Mouse (Mus musculus) CD8-positive naive resting alpha-beta T cell, adult 2 months (primary cell): ENCODE data around the gene Glt8d1.
A peak's percentile ranks its signal among the peaks of the same experiment; 100 is the strongest.

Source experiments
- DNase-seq, 2 experiments: peaks; one replicate each; pipeline ENCODE4 v3.0.0; 2022; ENCODE audit warnings: low read depth in 2 of 2, low spot score in 2 of 2

The Glt8d1 gene

DNA sequence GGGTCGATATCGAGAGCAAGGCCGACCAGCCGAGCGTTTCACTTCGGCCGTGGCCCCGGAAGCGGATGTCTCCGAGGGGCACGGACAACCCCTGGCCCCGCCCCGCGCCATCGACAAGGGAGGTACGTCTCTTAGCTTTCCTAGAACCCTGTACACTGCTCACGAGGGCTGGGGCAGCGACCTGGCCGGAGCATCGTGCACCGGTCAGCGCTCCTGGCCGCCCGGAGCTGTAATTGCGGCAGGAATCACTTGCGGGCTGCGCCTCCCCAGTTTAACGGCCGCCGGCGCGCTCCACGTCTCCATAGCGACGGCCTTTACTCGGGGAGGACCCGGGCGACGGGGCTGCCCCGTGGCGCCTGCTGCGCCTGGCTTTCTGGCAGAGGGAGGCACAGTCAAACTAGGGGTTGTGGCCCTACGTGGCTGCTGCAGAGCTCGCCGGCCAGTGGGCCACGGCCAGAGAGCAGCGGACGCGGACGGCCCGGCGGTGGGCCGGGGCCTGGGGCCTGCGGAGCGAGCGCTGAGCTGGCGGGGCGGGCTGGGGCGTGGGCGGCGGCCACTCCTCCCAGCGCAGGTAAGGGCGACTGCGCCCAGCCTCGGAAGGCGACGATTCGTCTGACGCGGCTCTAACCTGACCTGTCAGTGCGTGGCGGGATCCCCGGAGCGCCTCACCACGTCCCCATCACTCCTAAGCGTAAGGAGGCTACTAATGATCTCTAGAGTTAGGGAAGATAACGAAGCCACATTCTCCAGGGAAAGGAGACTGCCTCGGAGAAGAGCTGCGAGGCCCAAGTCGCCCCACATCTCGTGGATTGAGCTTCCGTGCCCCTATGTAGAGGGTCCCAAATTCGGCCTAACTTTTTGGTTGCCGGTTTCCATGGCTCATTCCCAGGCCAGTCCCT, at the start of gene Glt8d1, which contains the start of gene Spcs1:
Glt8d1 (plus strand) TSS at position 94 of the 899 bp plus-strand sequence.
Spcs1 (minus strand) TSS at position 366 of the 899 bp plus-strand sequence.
- DNase-seq: peak; percentile 74 to 85

GRCm38 (mm10) chr14:30958517-30958916, 42.7 kb upstream of the Glt8d1 start:
- no peak for DNase-seq

DNA sequence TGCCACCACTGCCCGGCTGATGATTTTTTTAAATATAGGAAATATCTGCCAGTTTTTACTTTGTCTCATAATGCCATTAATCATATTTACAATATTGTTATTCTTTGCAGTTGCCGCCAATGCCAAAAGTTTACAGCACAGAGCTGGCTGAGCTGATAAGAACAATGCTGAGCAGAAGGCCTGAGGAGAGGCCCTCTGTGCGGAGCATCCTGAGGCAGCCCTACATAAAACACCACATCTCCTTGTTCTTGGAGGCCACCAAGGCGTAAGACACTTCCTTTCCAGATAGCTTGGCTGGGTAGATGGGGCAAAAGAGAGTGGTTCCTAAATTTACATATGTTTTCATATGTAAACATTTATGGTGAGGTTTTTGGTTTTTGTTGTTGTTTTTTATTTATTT, 42.2 kb upstream of the Glt8d1 start:
- no peak for DNase-seq

- no peak for DNase-seq
Observed at GRCm38 (mm10) chr14:30960366-30960765, 40.8 kb upstream of the Glt8d1 start.

- no peak for DNase-seq
Observed at GRCm38 (mm10) chr14:30974204-30974603, 27.0 kb upstream of the Glt8d1 start.

DNA sequence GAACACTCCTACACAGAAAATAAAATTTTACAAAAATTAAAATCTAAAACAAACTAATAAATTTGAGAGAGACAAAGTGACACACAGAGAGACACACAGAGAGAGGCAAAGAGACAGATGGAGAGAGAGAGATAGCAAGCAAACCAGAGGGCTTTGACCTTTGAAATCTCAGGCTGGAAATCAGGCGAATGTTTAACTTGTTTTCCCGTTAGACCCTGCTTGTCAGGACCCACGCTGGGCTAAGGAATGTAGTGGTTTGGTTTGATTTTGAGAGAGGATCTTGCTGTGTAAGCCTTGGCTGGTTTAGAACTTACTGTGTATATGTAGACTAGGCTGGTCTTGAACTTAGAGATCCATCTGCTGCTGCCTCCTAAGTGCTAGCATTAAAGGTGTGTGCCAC, 25.0 kb upstream of the Glt8d1 start:
- no peak for DNase-seq

- no peak for DNase-seq
Observed at GRCm38 (mm10) chr14:30996417-30996816, 4.8 kb upstream of the Glt8d1 start.

DNA sequence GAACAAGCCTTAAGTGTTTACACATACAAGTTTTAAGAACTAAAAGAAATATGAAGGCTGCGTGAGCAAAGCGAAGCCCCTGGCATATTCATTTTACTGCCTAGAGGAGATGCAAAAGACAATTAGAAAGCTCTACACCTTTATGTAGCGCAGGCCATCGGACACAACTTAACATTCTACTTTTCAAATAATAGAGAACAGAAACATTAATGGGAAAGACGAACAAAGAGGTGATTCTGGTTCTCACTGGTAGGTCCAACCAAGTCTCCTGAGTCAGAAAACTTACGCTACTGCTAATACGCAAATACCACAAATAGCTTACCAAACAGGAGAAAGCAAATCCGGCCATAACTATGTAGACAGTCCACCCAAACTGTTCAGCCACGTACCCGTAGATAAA, 844 bp upstream of the Glt8d1 start:
- DNase-seq: no peak

GRCm38 (mm10) chr14:31000816-31001306, 339 bp upstream of the Glt8d1 start:
- no peak for DNase-seq

DNA sequence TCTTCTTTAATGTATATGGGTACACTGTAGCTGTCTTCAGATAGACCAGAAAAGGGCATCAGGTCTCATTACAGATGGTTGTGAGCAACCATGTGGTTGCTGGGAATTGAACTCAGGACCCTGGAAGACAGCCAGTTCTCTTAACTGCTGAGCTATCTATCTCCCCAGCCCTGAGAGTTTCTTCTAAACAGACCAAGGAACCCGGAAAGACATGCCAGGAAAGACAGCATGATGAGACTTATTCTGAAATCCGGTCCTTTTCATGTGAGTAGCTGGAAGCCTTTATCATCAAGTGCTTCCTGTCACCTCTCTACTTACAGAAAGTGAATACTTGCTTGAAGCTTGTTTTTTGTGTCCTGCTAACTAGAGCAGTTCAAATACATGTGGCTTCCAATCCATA, 3.3 kb downstream of the Glt8d1 start:
- no peak for DNase-seq

DNA sequence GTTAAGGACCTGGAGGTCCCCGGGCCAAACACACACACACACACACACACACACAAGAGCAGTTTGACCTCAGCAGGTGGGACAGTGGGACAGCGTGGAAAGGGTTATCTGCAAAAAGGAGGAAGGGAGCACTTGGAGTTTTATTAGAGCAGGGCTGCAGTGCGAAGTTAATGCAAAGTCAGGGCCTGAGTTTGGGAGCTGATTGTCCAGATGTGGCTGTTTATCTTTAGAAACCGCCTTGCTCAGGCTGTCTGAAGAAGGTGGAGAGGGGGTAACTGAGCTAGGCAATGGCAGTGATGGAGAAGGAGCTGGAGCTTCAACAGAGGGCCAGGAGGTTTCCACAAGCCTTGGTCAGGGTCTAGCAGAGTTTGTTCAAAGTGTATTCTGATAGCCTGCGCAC, 5.6 kb downstream of the Glt8d1 start:
- DNase-seq: no peak

DNA sequence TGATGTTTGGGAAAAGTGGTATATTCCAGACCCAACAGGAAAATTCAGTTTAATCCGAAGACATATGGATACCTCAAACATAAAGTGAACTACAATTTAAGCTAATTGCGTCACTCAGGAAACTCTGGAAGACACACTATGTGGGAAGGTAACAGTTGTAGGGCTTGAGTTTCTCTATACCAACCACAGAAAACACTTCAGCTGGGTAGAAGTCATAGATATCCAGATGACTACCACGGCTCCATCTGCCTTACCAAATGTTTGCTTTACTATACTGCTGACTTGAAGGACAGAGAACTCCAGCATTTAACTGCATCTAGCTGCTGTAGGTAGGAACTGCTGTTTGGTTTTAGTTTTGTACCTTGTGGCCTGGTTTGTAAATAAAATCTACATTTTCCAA, 10.4 kb downstream of the Glt8d1 start:
- no peak for DNase-seq

DNA sequence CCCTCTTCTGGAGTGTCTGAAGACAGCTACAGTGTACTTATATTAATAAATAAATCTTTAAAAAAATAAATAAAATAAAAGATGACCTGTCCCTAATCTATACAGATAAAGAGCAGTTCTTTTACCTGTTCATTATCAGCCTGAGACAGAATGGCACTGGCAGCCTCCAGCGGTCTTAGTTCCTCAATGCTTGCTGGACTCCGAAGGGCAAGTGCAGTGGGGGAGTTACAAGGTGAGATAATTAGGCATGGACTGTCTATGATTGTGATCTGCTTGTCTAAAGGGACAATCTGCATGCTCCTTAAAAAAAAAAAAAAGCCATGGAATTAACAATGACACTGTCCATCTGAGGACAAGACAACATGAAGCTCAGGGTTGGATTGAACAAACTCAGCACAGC, 12.7 kb downstream of the Glt8d1 start:
- no peak for DNase-seq

- DNase-seq: no peak
Observed at GRCm38 (mm10) chr14:31016063-31016462, 14.9 kb downstream of the Glt8d1 start.

- DNase-seq: peak in 1 of 2 experiments; percentile 18
Observed at GRCm38 (mm10) chr14:31017854-31018253, 16.7 kb downstream of the Glt8d1 start.

- peak; percentile 94 to 95 for DNase-seq
Observed at GRCm38 (mm10) chr14:31018860-31019291, 17.7 kb downstream of the Glt8d1 start, which contains the start of the genes Pbrm1 and Gnl3. TSS of gene Pbrm1 (plus strand) at chr14:31019138. TSS of gene Gnl3 (minus strand) at chr14:31019152.

DNA sequence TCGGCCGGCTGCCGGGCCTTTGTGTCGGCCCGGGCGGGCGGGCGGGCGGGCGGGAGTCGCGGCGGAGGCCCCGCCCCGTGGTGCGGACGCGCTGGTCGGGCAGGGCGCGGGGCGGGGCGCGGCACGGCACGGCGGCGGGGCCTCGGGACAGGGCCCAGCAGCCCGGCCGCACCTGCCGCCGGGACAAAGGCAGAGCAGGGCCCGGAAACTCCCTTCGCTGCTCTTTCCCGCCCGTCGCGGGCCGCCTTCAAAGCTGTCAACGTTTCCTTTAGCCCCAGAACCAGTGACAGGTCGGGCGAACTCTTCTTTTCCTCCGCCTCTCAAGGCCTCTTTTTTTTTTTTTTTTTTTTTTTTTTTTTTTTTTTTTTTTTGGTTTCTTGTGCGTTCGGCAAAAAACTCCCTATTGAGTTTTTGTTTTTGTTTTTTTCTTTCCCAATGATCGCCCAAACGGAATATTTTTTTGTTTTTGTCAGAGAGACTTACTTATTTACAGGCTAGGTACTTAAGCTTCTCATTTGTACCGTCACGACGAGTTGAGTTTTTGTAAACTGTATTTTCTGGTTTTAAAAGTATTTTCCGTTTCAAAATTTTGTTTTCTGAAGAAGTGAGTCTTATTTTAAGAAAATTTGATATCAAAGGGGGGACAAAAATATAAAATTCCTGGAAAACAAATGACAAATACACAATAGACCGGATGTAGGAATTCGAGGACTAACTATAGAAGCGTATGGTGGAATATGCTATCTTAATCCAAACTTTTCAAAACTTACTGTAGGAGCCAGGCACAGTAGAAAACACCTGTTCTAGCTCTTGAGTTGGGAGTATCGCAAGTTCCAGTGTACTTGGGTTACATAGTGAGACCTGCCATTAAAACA, 18.4 kb downstream of the Glt8d1 start:
- DNase-seq: peak; percentile 74 to 78

DNA sequence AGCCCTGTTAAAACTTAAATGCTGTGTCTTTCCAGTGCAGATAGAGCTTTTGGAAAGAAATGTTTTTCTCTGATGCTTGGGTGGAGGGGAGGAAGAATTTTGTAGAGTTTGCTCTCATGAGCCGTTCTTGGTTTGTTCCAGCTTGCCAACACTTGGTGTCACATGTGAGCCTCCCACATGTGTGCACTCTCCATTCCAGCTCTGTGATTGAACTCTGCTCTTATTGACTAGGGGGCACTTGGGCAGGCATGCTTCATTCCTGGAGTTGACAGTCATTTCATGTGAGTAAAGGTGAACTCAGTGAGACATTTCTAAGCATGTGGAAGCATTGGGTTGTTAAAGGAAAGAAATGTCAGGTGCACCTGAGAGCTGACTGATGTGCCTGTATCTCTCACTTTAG, 21.4 kb downstream of the Glt8d1 start:
- DNase-seq: no peak

DNA sequence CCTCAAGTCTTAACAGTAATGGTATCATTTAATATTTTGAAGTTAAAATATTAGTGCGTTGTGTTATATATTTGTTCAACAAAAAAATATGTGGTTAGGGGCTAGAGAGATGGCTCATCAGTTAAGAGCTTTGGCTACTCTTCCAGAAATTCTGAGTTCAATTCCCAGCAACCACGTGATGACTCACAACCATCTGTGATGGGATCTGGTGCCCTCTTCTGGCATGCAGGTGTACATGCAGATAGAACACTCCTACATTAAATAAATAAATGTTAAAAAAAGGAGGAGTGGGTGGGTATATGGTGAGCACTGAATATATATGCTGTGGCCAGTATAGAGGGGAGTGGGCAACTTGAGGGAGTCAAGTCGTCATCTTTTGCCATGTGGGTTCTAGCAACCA, 24.6 kb downstream of the Glt8d1 start:
- peak in 1 of 2 experiments; percentile 23 for DNase-seq

GRCm38 (mm10) chr14:31045296-31045695, 44.1 kb downstream of the Glt8d1 start:
- DNase-seq: no peak

DNA sequence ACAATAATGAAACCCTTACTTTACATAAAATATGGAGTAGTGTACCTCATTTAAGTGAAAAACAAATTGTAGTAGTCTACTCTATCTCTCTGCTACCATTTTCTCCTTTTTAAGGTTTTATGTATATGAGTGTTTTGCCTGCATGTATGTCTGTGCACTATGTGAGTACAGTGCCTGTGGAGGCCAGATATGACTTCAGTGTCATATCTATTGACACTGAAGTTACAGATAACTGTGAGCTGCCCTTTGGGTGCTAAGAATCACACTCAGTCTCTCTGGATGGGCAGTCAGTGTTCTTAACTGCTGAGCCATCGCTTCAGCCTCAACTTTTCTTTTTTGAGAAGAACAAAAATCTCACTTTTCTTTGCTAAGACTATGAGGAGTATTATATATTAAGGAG, 44.6 kb downstream of the Glt8d1 start:
- DNase-seq: no peak
